ENCODE assay signal across 12 mouse cellular contexts in genomic region chr2:145833341-145833740, GRCm38 (mm10).
DNase-seq lines count a peak whose midpoint lies in the region; ATAC-seq and TF ChIP-seq lines count a peak whose summit lies in the region.
"Had no signal": no experiment of that assay in that cellular context is flagged by ENCODE, and none has a peak within 500 bp of the region (broad histone marks: within the 10 kb centered on the region; RNA-seq: fewer than 3 reads in every experiment).

No protein-coding gene starts in this region.

- no peak for TF ChIP-seq CTCF in cerebellum, adult 2 months (IDR thresholded peaks at IDR 0.05; ENCODE audit: borderline replicate concordance, insufficient read depth, low read depth, low read length)

- no peak for ATAC-seq in heart, embryonic 13.5 days (ENCODE audit: extremely low read depth, insufficient number of reproducible peaks, low FRiP score, low TSS enrichment)
- no peak for ATAC-seq in heart, embryonic 12.5 days (ENCODE audit: insufficient number of reproducible peaks, low FRiP score)

- peak overlapping the region; percentile 83 for H3K27ac ChIP-seq in heart, embryonic 13.5 days (replicated peaks)
- H3K27ac ChIP-seq in heart, embryonic 12.5 days (ENCODE audit: poor library complexity, severe bottlenecking), result no peak overlapping the region
- no peak overlapping the region for H3K27ac ChIP-seq in cerebellum, adult 2 months (ENCODE audit: insufficient read depth, low read length)
- H3K27ac ChIP-seq: liver, embryonic 14.5 days had no signal

- peaks cover 12% of the 10 kb centered on the region for H3K36me3 ChIP-seq in heart, embryonic 13.5 days
- 0 out of 2 replicates have a peak, but pooled peaks cover 3% of the 10 kb centered on the region for H3K36me3 ChIP-seq in heart, embryonic 12.5 days

- no peak for TF ChIP-seq POLR2A in cerebellum, adult 2 months (IDR thresholded peaks at IDR 0.05; ENCODE audit: borderline replicate concordance, insufficient read depth, low read length)

- no peak overlapping the region for H3K4me3 ChIP-seq in heart, embryonic 13.5 days
- H3K4me3 ChIP-seq in heart, embryonic 12.5 days, result no peak overlapping the region
- H3K4me3 ChIP-seq in cerebellum, adult 2 months (replicated peaks; ENCODE audit: insufficient read depth, low read depth, low read length), result no peak overlapping the region

- no peaks in the 10 kb centered on the region for H3K27me3 ChIP-seq in heart, embryonic 13.5 days (replicated peaks)
- H3K27me3 ChIP-seq in heart, embryonic 12.5 days (replicated peaks), result no peaks in the 10 kb centered on the region
- H3K27me3 ChIP-seq in cerebellum, adult 2 months (ENCODE audit: control insufficient read depth, insufficient read depth, low read length), result no peaks in the 10 kb centered on the region

- WGBS in heart, embryonic 13.5 days, result 61% methylated on average over 3 of the region's 3 CpGs
- WGBS in heart, embryonic 12.5 days, result 78% methylated on average over 3 of the region's 3 CpGs
- 71% methylated on average over 3 of the region's 3 CpGs for WGBS in cerebellum, adult 2 months

- H3K4me1 ChIP-seq in heart, embryonic 13.5 days, result peaks cover 21% of the 10 kb centered on the region
- H3K4me1 ChIP-seq in heart, embryonic 12.5 days (replicated peaks), result peaks cover 20% of the 10 kb centered on the region
- peaks cover 4% of the 10 kb centered on the region; the same call in 1 of the 2 replicates for H3K4me1 ChIP-seq in cerebellum, adult 2 months (ENCODE audit: control insufficient read depth, insufficient read depth, low read length)

- H3K9ac ChIP-seq in heart, embryonic 13.5 days, result no peak overlapping the region
- H3K9ac ChIP-seq in heart, embryonic 12.5 days, result no peak overlapping the region
- H3K9ac ChIP-seq: liver, embryonic 14.5 days had no signal

- no peaks in the 10 kb centered on the region for H3K9me3 ChIP-seq in heart, embryonic 13.5 days
- H3K9me3 ChIP-seq in heart, embryonic 12.5 days (replicated peaks), result no peaks in the 10 kb centered on the region

- peak; percentile 21 for DNase-seq in right cerebral cortex, adult 18-20 months
- DNase-seq in right cerebral cortex, postnatal 10 days (ENCODE audit: low spot score in 2 of 2), result no peak
- DNase-seq in induced T-regulatory cell, adult 2 months (ENCODE audit: low read depth), result peak; percentile 19
- no peak for DNase-seq in urinary bladder, adult 18-20 months (ENCODE audit: low spot score in 2 of 2)
- DNase-seq in cerebellum, adult 2 months, result no peak
- DNase-seq in cerebellum, postnatal 4 days (ENCODE audit: low spot score in 2 of 2), result no peak
- DNase-seq: cerebellum, adult 11-12 months; kidney, postnatal 10 days; thymus, postnatal 25 days had no signal

- H3K4me2 ChIP-seq in heart, embryonic 13.5 days, result no peak overlapping the region
- no peak overlapping the region for H3K4me2 ChIP-seq in heart, embryonic 12.5 days

Comparison
In these comparisons a context has a peak if more than half of its experiments do, and no peak if none do; other contexts are left out.
1. DNase-seq: peak in right cerebral cortex, adult 18-20 months (single experiment) and induced T-regulatory cell, adult 2 months (single experiment); none in right cerebral cortex, postnatal 10 days (0 of 2), urinary bladder, adult 18-20 months (0 of 2), cerebellum, adult 2 months (0 of 2) and cerebellum, postnatal 4 days (0 of 2).